Mouse (Mus musculus) neural tube, embryonic 11.5 days (tissue): ENCODE results near the gene Orc4. TPM values are rescaled to one million over a fixed set of nuclear protein-coding genes. Genes with fewer than 3 reads are reported as not detected.

Experiments
- ATAC-seq: fragments of 200-750 bp; cut with Nextera tagmentation; 2 replicates; pipeline ENCODE4 v1.8.0; 2017; ENCODE audit warnings: moderate number of reproducible peaks, mild to moderate bottlenecking, moderate TSS enrichment, moderate library complexity; ENCODE audit not compliant: insufficient read depth, low FRiP score, low TSS enrichment
- DNase-seq: peaks from one replicate; pipeline ENCODE4 v3.0.0-alpha.2; 2015; ENCODE audit warnings: low spot score
- H3K27ac ChIP-seq: fragments of 300-500 bp; sonication (generic); 2 replicates; pipeline ENCODE4 v1.5.1; 2014; ENCODE audit warnings: low read depth, mild to moderate bottlenecking, low read length
- H3K27me3 ChIP-seq: fragments of 300-500 bp; sonication (generic); 2 replicates; pipeline ENCODE4 v1.6.1; 2014; ENCODE audit warnings: mild to moderate bottlenecking, low read length, mixed read lengths; ENCODE audit not compliant: control insufficient read depth, insufficient read depth
- H3K36me3 ChIP-seq: fragments of 300-500 bp; sonication (generic); 2 replicates; pipeline ENCODE4 v1.6.1; 2014; ENCODE audit warnings: mild to moderate bottlenecking, low read length, moderate library complexity, mixed read lengths; ENCODE audit not compliant: control insufficient read depth, insufficient read depth
- H3K4me1 ChIP-seq: fragments of 300-500 bp; sonication (generic); 2 replicates; pipeline ENCODE4 v1.6.1; 2014; ENCODE audit warnings: low read length, mixed read lengths; ENCODE audit not compliant: control insufficient read depth, insufficient read depth
- H3K4me2 ChIP-seq: fragments of 300-500 bp; sonication (generic); 2 replicates; pipeline ENCODE4 v1.6.1; 2014; ENCODE audit warnings: low read depth, mild to moderate bottlenecking, moderate library complexity
- H3K4me3 ChIP-seq: fragments of 300-500 bp; sonication (generic); 2 replicates; pipeline ENCODE4 v1.5.1; 2014; ENCODE audit warnings: low read depth, low read length
- H3K9ac ChIP-seq: fragments of 300-500 bp; sonication (generic); 2 replicates; pipeline ENCODE4 v1.6.1; 2014; ENCODE audit warnings: mild to moderate bottlenecking, low read length
- H3K9me3 ChIP-seq: fragments of 300-500 bp; sonication (generic); 2 replicates; pipeline ENCODE4 v1.6.1; 2016; ENCODE audit warnings: low read length; ENCODE audit not compliant: control insufficient read depth
- WGBS: fragments of 180-500 bp; shearing (Covaris S2); extraction: QIAGEN DNeasy Blood & Tissue Kit; methylation state at CpG from one replicate; pipeline ENCODE4 v1.1.7; 2014; 5-methylcytosine and 5-hydroxymethylcytosine counted together
- polyA plus RNA-seq: library from polyadenylated mRNA; unstranded; fragments of >200 nt; fragmentation: Nextera tagmentation; extraction: Ambion mirVana; gene quantifications from 2 replicates; pipeline ENCODE4 v1.2.1, GENCODE M21; 2014

Gene Orc4
- polyA plus RNA-seq: 133 and 141 TPM in 2 replicates

DNA sequence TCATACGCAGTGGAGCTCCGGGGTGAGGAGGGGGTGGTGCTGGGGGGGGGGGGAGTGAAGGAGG, at the start of gene Orc4:
Gene Orc4 (minus strand): TSS at position 26 of the 64 bp plus-strand sequence.
- Histone ChIP-seq H3K4me2 (peak within 1 kb of the TSS; percentile 63), H3K4me1 (0 out of 2 replicates have a peak, but pooled peaks cover 6% of the 10 kb centered on the region), H3K9ac (peak within 1 kb of the TSS; percentile 77), H3K9me3 (no peaks in the 10 kb centered on the region), H3K27me3 (no peaks in the 10 kb centered on the region), H3K36me3 (no peaks in the 10 kb centered on the region), H3K27ac (peak within 1 kb of the TSS; percentile 89), H3K4me3 (peak within 1 kb of the TSS; percentile 71)
- DNase-seq (no peak), ATAC-seq (no peak)
- WGBS: 0% methylated on average over 2 of the region's 2 CpGs

DNA sequence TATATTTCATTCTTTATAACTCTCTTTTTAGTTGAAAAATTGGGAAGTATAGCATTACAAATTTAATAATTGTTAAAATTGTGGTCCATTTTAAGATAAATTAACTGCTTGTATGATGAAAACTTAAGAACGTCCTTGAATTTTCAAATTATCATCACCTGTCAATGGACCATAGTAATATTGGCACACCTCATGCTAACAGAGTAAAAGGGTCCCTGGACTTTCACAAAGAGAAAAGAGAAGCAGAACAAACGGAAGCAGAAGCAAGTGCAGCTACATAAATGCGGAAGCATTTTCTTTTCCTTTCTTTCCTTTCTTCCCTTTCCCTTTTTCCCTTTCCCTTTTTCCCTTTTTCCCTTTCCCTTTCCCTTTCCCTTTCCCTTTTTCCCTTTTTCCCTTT, 40.2 kb upstream of the Orc4 start:
- 93% methylated on average over 3 of the region's 3 CpGs for WGBS
- Histone ChIP-seq H3K4me2 (no peak overlapping the region), H3K27ac (no peak overlapping the region), H3K9me3 (no peaks in the 10 kb centered on the region), H3K4me1 (no peaks in the 10 kb centered on the region), H3K4me3 (no peak overlapping the region), H3K9ac (no peak overlapping the region), H3K27me3 (no peaks in the 10 kb centered on the region), H3K36me3 (no peaks in the 10 kb centered on the region)
- DNase-seq: no peak
- no peak for ATAC-seq

DNA sequence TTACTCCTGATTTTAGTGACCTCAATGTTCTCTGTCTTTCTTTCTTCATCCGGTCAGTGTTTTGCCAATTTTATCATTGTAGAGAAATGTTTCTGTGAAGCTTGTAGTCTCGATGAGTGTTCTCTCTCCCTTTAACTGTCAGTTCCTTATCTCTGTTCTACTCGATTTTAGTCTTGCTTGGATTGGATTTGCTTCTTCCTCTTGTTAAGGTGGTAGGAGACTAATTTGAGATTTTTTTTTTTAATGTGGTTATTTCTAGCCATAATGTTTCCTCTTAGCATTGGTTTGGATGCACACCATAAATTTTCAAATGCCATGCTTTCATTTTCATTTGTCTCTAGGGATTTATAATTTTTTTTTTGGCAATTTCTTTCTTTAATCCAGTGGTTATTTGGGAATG, 28.8 kb upstream of the Orc4 start:
- H3K9ac ChIP-seq: no peak overlapping the region
- no peak for ATAC-seq
- 85% methylated on average over 3 of the region's 3 CpGs for WGBS

DNA sequence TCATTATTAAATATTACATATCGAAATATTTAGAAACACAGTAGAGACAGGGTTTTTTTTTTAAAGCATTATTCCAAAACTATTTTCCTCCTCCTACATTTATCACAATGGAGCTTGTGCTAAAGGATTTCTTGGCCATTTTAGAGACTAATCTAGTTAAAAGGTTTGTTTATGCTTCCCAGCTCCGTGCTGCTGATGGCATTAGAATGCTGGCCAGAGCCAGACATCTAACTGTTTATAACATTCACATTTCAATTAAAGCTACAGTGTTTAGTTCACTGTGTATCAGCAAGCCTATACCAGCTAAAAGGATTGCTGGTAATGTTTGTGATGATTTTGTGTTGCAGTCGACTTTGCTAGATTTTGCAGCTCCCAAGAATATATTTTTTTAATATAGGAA, 6.5 kb upstream of the Orc4 start:
- Histone ChIP-seq H3K27me3 (no peaks in the 10 kb centered on the region), H3K4me1 (no peaks in the 10 kb centered on the region), H3K9ac (no peak overlapping the region), H3K36me3 (no peaks in the 10 kb centered on the region), H3K4me3 (no peak overlapping the region), H3K27ac (no peak overlapping the region), H3K4me2 (no peak overlapping the region), H3K9me3 (no peaks in the 10 kb centered on the region)
- DNase-seq (no peak), ATAC-seq (no peak)
- 78% methylated on average over 3 of the region's 3 CpGs for WGBS

More for the DNA sequence above, 28.8 kb upstream of the Orc4 start:
- Histone ChIP-seq H3K27me3 (no peaks in the 10 kb centered on the region), H3K9me3 (no peaks in the 10 kb centered on the region), H3K4me2 (no peak overlapping the region), H3K4me3 (no peak overlapping the region), H3K36me3 (no peaks in the 10 kb centered on the region), H3K4me1 (no peaks in the 10 kb centered on the region), H3K27ac (no peak overlapping the region)
- DNase-seq: no peak

DNA sequence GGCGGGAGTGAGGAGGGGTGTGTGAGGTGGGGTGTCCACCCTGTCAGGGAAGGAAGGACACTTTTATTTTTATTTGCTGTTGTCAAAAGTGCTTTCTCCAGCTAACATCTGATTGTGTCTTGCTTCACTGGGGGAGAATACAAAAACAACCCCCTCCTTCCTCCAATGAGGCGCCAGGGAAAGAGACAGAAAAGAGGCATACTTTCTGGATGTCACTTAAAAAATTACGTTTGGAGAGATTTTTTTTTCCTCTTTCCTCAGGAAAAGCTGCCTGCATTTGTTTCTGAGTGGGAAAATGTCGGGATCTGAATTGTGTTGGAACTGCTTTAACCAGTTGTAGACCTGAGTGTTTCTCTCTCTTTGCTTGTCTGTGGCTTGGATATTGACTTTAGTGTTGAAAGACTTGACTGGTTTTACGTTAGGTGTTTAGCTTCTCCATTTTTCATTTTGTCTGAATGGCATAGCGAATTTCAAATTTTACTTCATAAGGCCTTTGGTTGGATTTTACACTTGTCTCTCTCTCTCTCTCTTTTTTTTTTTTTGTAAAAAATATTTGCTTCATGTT, 321 bp upstream of the Orc4 start:
- H3K27ac ChIP-seq: peak overlapping the region; percentile 89
- H3K9ac ChIP-seq: peak overlapping the region; percentile 71
- H3K27me3 ChIP-seq: no peaks in the 10 kb centered on the region
- no peaks in the 10 kb centered on the region for H3K36me3 ChIP-seq
- DNase-seq (no peak), ATAC-seq (no peak; the same call in 1 of the 2 replicates)
- H3K4me3 ChIP-seq: peak overlapping the region; percentile 71
- H3K4me1 ChIP-seq: 0 out of 2 replicates have a peak, but pooled peaks cover 6% of the 10 kb centered on the region
- H3K4me2 ChIP-seq: peak overlapping the region; percentile 63
- WGBS: 8% methylated on average over 5 of the region's 6 CpGs
- H3K9me3 ChIP-seq: no peaks in the 10 kb centered on the region

DNA sequence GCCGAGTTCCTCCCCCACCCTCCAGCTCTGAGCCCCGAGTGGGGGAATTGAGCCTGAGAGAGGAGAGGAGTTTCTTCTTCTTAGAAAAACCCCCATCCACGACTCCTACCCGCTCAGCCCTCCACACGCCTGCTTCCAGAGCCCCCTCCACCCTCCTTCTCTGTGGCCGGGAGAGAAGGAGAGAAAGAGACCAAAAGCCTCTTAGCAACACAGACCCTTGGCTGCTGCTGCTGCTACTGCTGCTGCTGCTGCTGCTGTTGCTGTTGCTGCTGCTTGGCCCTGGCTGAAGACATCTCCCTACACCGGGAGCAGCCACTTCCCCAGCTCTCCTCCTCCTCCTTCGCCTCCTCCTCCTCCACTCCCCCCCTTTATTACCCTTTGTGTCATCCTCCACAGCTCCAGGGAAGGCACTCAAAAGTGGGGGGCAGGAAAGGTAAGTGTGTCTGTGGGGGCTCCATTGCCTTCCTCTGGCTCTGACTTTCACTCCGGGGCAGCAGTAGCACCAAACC, 280 bp downstream of the Orc4 start:
- Histone ChIP-seq H3K4me2 (peak overlapping the region; percentile 63), H3K9ac (peak overlapping the region; percentile 71), H3K36me3 (no peaks in the 10 kb centered on the region), H3K4me3 (peak overlapping the region; percentile 71), H3K27me3 (no peaks in the 10 kb centered on the region), H3K9me3 (no peaks in the 10 kb centered on the region), H3K4me1 (0 out of 2 replicates have a peak, but pooled peaks cover 6% of the 10 kb centered on the region), H3K27ac (peak overlapping the region; percentile 89)
- WGBS: 0% methylated on average over 5 of the region's 9 CpGs
- DNase-seq (peak; percentile 69), ATAC-seq (peak; percentile 67)

DNA sequence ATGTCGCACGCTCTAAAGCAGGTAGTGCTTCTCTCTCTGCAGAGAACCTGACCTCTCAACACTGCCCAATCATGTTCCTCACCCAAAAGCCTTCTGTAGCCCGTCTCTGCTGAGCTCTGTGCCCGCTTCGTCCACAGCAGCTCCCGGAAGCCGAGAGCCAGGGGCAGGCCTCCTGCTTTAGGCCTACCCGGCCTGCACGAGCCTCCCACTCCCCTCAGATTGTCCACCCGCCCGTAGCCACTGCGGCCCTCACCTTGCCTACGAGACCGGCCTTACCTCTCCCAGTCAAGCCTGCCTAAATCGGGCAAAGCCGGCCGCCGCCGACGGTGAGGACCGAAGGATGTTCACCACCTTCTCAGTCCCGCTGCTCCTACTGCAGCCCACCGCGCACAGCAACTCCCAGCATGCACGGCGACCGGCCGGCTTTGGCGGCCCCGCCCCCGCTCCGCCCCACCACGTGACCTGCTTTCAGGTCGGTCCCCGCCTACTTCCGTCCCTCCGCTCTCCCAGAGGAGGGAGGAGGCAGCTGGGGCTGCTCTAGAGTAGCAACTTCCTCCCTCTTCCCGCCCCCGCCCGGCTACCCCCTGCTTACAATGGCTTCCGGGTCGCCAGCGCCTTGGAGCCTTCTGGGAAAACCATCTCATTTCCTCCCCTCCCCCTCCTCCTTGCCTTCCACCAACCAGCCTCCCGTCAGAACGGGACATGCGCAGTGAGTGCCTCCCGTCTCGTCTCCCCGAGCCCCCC, 1.1 kb downstream of the Orc4 start, which contains the start of gene Mbd5:
Gene Mbd5 (plus strand): TSS at position 668 of the 744 bp plus-strand sequence.
- WGBS: under 1% methylated on average over 44 of the region's 49 CpGs
- Histone ChIP-seq H3K4me2 (peak within 1 kb of the TSS; percentile 69), H3K27me3 (no peaks in the 10 kb centered on the region), H3K36me3 (no peaks in the 10 kb centered on the region), H3K9ac (peak within 1 kb of the TSS; percentile 77), H3K27ac (peak within 1 kb of the TSS; percentile 89), H3K4me3 (peak within 1 kb of the TSS; percentile 71), H3K4me1 (0 out of 2 replicates have a peak, but pooled peaks cover 6% of the 10 kb centered on the region), H3K9me3 (no peaks in the 10 kb centered on the region)
- ATAC-seq (peak; percentile 98), DNase-seq (peak; percentile 98)

DNA sequence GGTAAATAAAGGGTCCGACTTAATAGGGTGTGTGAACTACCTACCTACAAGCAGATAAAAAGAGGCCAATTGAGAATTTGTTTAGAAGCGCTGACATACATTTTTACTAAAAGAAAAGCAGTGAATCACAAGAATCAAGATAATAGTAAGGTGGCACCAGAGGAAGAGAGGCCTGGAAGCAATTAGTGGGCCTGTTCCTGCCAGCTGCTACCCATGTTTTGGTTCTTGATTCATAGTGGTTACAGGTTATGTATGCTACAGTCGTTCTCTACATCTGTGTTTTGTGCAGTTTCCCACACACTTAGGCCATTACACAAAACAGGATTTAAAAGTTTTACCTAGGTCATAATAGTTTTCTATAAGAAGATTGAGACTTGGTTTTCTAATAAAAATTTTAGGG, 2.3 kb downstream of the Orc4 start:
- no peak overlapping the region for H3K27ac ChIP-seq
- H3K4me2 ChIP-seq: peak overlapping the region; percentile 69
- no peaks in the 10 kb centered on the region for H3K9me3 ChIP-seq
- 62% methylated on average over 3 of the region's 3 CpGs for WGBS
- no peaks in the 10 kb centered on the region for H3K36me3 ChIP-seq
- no peak overlapping the region for H3K9ac ChIP-seq
- ATAC-seq (no peak), DNase-seq (no peak)
- peak overlapping the region; percentile 71 for H3K4me3 ChIP-seq
- H3K27me3 ChIP-seq: no peaks in the 10 kb centered on the region
- 0 out of 2 replicates have a peak, but pooled peaks cover 6% of the 10 kb centered on the region for H3K4me1 ChIP-seq

DNA sequence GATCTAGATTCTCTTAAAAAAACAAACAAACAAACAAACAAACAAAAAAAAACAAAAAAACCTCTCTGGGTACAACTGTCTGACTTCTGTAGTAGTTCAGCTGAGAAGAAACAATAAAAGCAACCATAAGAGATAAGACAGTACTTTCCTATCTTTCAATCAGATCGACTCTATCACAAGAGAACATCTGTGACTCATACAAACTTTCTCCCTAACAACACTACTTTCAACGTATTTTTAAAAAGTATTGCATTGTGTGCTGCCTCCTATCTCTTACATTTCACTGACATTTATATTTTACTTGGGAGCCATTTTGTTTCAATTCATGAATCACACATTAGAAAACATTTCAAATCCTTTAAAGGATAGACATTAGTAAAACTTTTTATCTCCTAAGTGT, 15.0 kb downstream of the Orc4 start:
- H3K27ac ChIP-seq: no peak overlapping the region
- H3K4me1 ChIP-seq: no peaks in the 10 kb centered on the region
- no peak for ATAC-seq
- H3K4me2 ChIP-seq: no peak overlapping the region
- H3K36me3 ChIP-seq: no peaks in the 10 kb centered on the region
- H3K4me3 ChIP-seq: no peak overlapping the region
- no peaks in the 10 kb centered on the region for H3K27me3 ChIP-seq
- 92% methylated on average over 2 of the region's 2 CpGs for WGBS
- H3K9ac ChIP-seq: no peak overlapping the region
- H3K9me3 ChIP-seq: no peaks in the 10 kb centered on the region
- no peak for DNase-seq
